Mouse (Mus musculus) left cerebral cortex, postnatal 14 days (tissue): ENCODE results near the gene Tox3. TPM values are rescaled to one million over a fixed set of nuclear protein-coding genes. Genes with fewer than 3 reads are reported as not detected.

Experiments used
- DNase-seq, 2 experiments: peaks; one replicate each; pipeline ENCODE4 v3.0.0; 2021 to 2022; ENCODE audit warnings: low spot score in 2 of 2, mixed read lengths in 1 of 2
- intact Hi-C: fragments of 180-260 bp; cut with DNase I; formaldehyde crosslinking; loops from one replicate; pipeline ENCODE4 v1.15.1; 2025
- total RNA-seq, 2 experiments: library from RNA; stranded (reverse); gene quantifications; 2 replicates each; pipeline ENCODE4 v1.2.3; 2021

The Tox3 gene
- total RNA-seq, 2 experiments from 2014 or later, result 18.3 to 18.5 TPM

GRCm38 (mm10) chr8:90246357-90246756, 101.8 kb downstream of the Tox3 start:
- DNase-seq, result no peak
- intact Hi-C loops, result no loop called here

- intact Hi-C loops, result no loop called here
- no peak for DNase-seq
These were observed 102.3 kb downstream of the Tox3 start for GRCm38 (mm10) chr8:90245828-90246227.

GRCm38 (mm10) chr8:90245187-90245586, 103.0 kb downstream of the Tox3 start:
- no peak for DNase-seq
- intact Hi-C loops, result no loop called here

GRCm38 (mm10) chr8:90244458-90245145, 103.5 kb downstream of the Tox3 start:
- DNase-seq, result peak in 1 of 2 experiments; percentile 10
- intact Hi-C loops, result no loop called here

GRCm38 (mm10) chr8:90243957-90244356, 104.2 kb downstream of the Tox3 start:
- intact Hi-C loops, result no loop called here
- DNase-seq, result no peak

GRCm38 (mm10) chr8:90242351-90242750, 105.8 kb downstream of the Tox3 start:
- no peak for DNase-seq
- intact Hi-C loops, result no loop called here

- DNase-seq, result no peak
- intact Hi-C loops, result no loop called here
These were observed 106.7 kb downstream of the Tox3 start for GRCm38 (mm10) chr8:90241461-90241860.

GRCm38 (mm10) chr8:90232501-90232900, 115.6 kb downstream of the Tox3 start:
- no peak for DNase-seq
- intact Hi-C loops, result no loop called here

GRCm38 (mm10) chr8:90224172-90224571, 124.0 kb downstream of the Tox3 start:
- intact Hi-C loops, result no loop called here
- no peak for DNase-seq

- intact Hi-C loops, result no loop called here
- DNase-seq, result no peak
These were observed 138.8 kb downstream of the Tox3 start for GRCm38 (mm10) chr8:90209105-90210037.
